Mouse (Mus musculus): Measurements from ENCODE around the gene Tmem243. TPM values are rescaled to one million over a fixed set of nuclear protein-coding genes. Genes with fewer than 3 reads are reported as not detected.

Tmem243 gene
- polyA plus RNA-seq, 1 experiment from 2014 or later: 11.2 TPM

GRCm38 (mm10) chr5:9073177-9073854 lies 27.2 kb upstream of the Tmem243 start:
- TF ChIP-seq CTCF (IDR thresholded peaks at IDR 0.05): peak; percentile 52
- H3K27me3 ChIP-seq: no peaks in the 10 kb centered on the region
- ATAC-seq: peak; percentile 26
- in situ Hi-C loops (cut with MboI; ENCODE audit: low pct_unique_long_range_greater_than_20kb): no loop called here
- DNase-seq (ENCODE audit: low read depth, low spot score): no peak
- POLR2A ChIA-PET: interaction anchor here (0.6 kb wide), 1 partner anchor 75 kb away, joined by 3 read pairs; no protein-coding TSS in a partner anchor
- CTCF ChIA-PET: interaction anchor here (0.6 to 2.8 kb wide), 6 partner anchors 10 to 240 kb away, joined by 3 to 7 read pairs (median 3); no protein-coding TSS in a partner anchor

GRCm38 (mm10) chr5:9079773-9080501 lies 20.5 kb upstream of the Tmem243 start:
- ChIA-PET CTCF (interaction anchor here (1.0 to 1.2 kb wide), 3 partner anchors 15 to 32 kb away, joined by 3 read pairs; no protein-coding TSS in a partner anchor), POLR2A (no interaction called here)
- no peak for TF ChIP-seq CTCF (IDR thresholded peaks at IDR 0.05)
- in situ Hi-C loops (cut with MboI; ENCODE audit: low pct_unique_long_range_greater_than_20kb): no loop called here
- DNase-seq (ENCODE audit: low read depth, low spot score) (no peak), ATAC-seq (no peak)
- peaks cover 4% of the 10 kb centered on the region for H3K27me3 ChIP-seq

- peaks cover 8% of the 10 kb centered on the region for H3K27me3 ChIP-seq
- DNase-seq (ENCODE audit: low read depth, low spot score) (no peak), ATAC-seq (no peak)
- in situ Hi-C loops (cut with MboI; ENCODE audit: low pct_unique_long_range_greater_than_20kb): no loop called here
- ChIA-PET POLR2A (no interaction called here), CTCF (interaction anchor here (1.1 to 1.5 kb wide), 2 partner anchors 8 to 25 kb away, joined by 3 read pairs; no protein-coding TSS in a partner anchor)
- TF ChIP-seq CTCF (IDR thresholded peaks at IDR 0.05): no peak
Observed at GRCm38 (mm10) chr5:9086924-9087719, 13.3 kb upstream of the Tmem243 start.

- H3K27me3 ChIP-seq: peaks cover 24% of the 10 kb centered on the region
- DNase-seq (ENCODE audit: low read depth, low spot score) (no peak), ATAC-seq (no peak)
- in situ Hi-C loops (cut with MboI; ENCODE audit: low pct_unique_long_range_greater_than_20kb): no loop called here
- TF ChIP-seq CTCF (IDR thresholded peaks at IDR 0.05): no peak
- CTCF ChIA-PET: interaction anchor here (1.1 kb wide), 1 partner anchor 15 kb away, joined by 4 read pairs; no protein-coding TSS in a partner anchor
- POLR2A ChIA-PET: no interaction called here
Observed at GRCm38 (mm10) chr5:9090493-9091106, 9.9 kb upstream of the Tmem243 start.

GRCm38 (mm10) chr5:9092716-9093115 lies 7.8 kb upstream of the Tmem243 start:
- TF ChIP-seq CTCF (IDR thresholded peaks at IDR 0.05): no peak
- peaks cover 32% of the 10 kb centered on the region for H3K27me3 ChIP-seq
- CTCF ChIA-PET: interaction anchor here (1.4 to 1.6 kb wide), 2 partner anchors 11 to 19 kb away, joined by 5 to 6 read pairs; no protein-coding TSS in a partner anchor
- in situ Hi-C loops (cut with MboI; ENCODE audit: low pct_unique_long_range_greater_than_20kb): no loop called here
- ATAC-seq: no peak
- DNase-seq (ENCODE audit: low read depth, low spot score): no peak
- POLR2A ChIA-PET: no interaction called here

- no peak for ATAC-seq
- no peak for TF ChIP-seq CTCF (IDR thresholded peaks at IDR 0.05)
Observed at GRCm38 (mm10) chr5:9093490-9093889, 7.0 kb upstream of the Tmem243 start.

GRCm38 (mm10) chr5:9100849-9101801 lies 657 bp downstream of the Tmem243 start:
- ATAC-seq (peak; percentile 71), DNase-seq (ENCODE audit: low read depth, low spot score) (no peak)
- TF ChIP-seq CTCF (IDR thresholded peaks at IDR 0.05): no peak
- in situ Hi-C loops (cut with MboI; ENCODE audit: low pct_unique_long_range_greater_than_20kb): loop anchor here (25.0 kb wide), 3 partner anchors 464 to 939 kb away; no protein-coding TSS in a partner anchor
- H3K27me3 ChIP-seq: peaks cover 20% of the 10 kb centered on the region
- CTCF ChIA-PET: interaction anchor here (1.7 to 3.6 kb wide), 2 partner anchors 11 kb away, joined by 7 to 25 read pairs; no protein-coding TSS in a partner anchor
- POLR2A ChIA-PET: interaction anchor here (1.6 kb wide), 1 partner anchor 31 kb away, joined by 6 read pairs; no protein-coding TSS in a partner anchor

More at GRCm38 (mm10) chr5:9093490-9093889, 7.0 kb upstream of the Tmem243 start:
- DNase-seq (ENCODE audit: low read depth, low spot score): no peak
- peaks cover 39% of the 10 kb centered on the region for H3K27me3 ChIP-seq
- in situ Hi-C loops (cut with MboI; ENCODE audit: low pct_unique_long_range_greater_than_20kb): no loop called here
- CTCF ChIA-PET: interaction anchor here (1.4 to 1.6 kb wide), 2 partner anchors 10 to 18 kb away, joined by 5 to 6 read pairs; no protein-coding TSS in a partner anchor
- POLR2A ChIA-PET: no interaction called here

GRCm38 (mm10) chr5:9102696-9103095 lies 2.2 kb downstream of the Tmem243 start:
- DNase-seq (ENCODE audit: low read depth, low spot score): no peak
- CTCF ChIA-PET: interaction anchor here (0.7 to 3.6 kb wide), 8 partner anchors 10 to 111 kb away, joined by 3 to 25 read pairs (median 4); no protein-coding TSS in a partner anchor
- H3K27me3 ChIP-seq: peaks cover 15% of the 10 kb centered on the region
- in situ Hi-C loops (cut with MboI; ENCODE audit: low pct_unique_long_range_greater_than_20kb): loop anchor here (25.0 kb wide), 3 partner anchors 465 to 940 kb away; no protein-coding TSS in a partner anchor
- ATAC-seq: no peak
- POLR2A ChIA-PET: interaction anchor here (0.6 to 0.9 kb wide), 3 partner anchors 11 to 415 kb away, joined by 3 to 10 read pairs (median 3); no protein-coding TSS in a partner anchor
- no peak for TF ChIP-seq CTCF (IDR thresholded peaks at IDR 0.05)
